Mouse (Mus musculus): ENCODE measurements around the gene Nrcam.

- TF ChIP-seq CTCF (IDR thresholded peaks at IDR 0.05; ENCODE audit: extremely low read depth, insufficient read depth, insufficient read length, insufficient replicate concordance) (no peak), POLR2A (IDR thresholded peaks at IDR 0.05; ENCODE audit: low read depth, low read length) (no peak)
Measured at GRCm38 (mm10) chr12:44532337-44533113, 203.8 kb downstream of the Nrcam start.

Data from spleen, adult 2 months (tissue).